Mouse (Mus musculus): ENCODE measurements around the gene Crebrf.

DNA sequence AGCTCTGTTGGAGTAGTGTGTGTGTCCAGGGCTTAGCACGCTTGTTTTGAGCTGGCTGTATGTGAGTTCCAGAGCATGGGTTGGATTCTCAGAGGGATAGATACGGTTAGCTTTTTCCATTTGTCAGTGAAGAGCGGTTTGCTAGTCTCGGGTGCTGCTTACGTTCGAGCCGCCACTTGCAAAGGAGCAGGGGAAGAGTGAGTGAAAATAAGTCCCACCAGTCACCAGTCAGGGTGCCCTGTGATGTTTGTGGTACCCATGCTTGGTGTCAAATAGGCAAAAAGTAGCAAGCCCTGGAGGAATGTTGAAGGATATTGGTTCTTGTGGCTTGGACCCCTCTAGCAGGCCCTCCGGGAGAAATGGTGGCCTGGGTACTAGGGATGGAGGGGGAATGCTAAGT is 73.5 kb downstream of the Crebrf start:
- no peak for TF ChIP-seq POLR2A (IDR thresholded peaks at IDR 0.05; ENCODE audit: extremely low read depth, insufficient read depth, low read length)
- no peak for TF ChIP-seq CTCF (IDR thresholded peaks at IDR 0.05; ENCODE audit: extremely low read depth, insufficient read depth, low read length)
